Mouse (Mus musculus): ENCODE data around the gene Hdac1.

The Hdac1 gene

GRCm38 (mm10) chr4:129511413-129512096 lies 31.0 kb downstream of the Hdac1 start:
- DNase-seq (ENCODE audit: extremely low spot score, low spot score): peak; percentile 40

- no peak for DNase-seq (ENCODE audit: extremely low spot score, low spot score)
Observed at GRCm38 (mm10) chr4:129510723-129511412, 31.6 kb downstream of the Hdac1 start.

- DNase-seq (ENCODE audit: extremely low spot score, low spot score): no peak
Observed at GRCm38 (mm10) chr4:129509650-129510049, 32.9 kb downstream of the Hdac1 start.

GRCm38 (mm10) chr4:129508834-129509600 lies 33.5 kb downstream of the Hdac1 start:
- no peak for DNase-seq (ENCODE audit: extremely low spot score, low spot score)

- DNase-seq (ENCODE audit: extremely low spot score, low spot score): no peak
Observed at GRCm38 (mm10) chr4:129508237-129508515, 34.3 kb downstream of the Hdac1 start.

GRCm38 (mm10) chr4:129507434-129508236 lies 34.9 kb downstream of the Hdac1 start:
- DNase-seq (ENCODE audit: extremely low spot score, low spot score): no peak

- DNase-seq (ENCODE audit: extremely low spot score, low spot score): no peak
Observed at GRCm38 (mm10) chr4:129505511-129505910, 37.0 kb downstream of the Hdac1 start.

- no peak for DNase-seq (ENCODE audit: extremely low spot score, low spot score)
Observed at GRCm38 (mm10) chr4:129502901-129503444, 39.5 kb downstream of the Hdac1 start.

GRCm38 (mm10) chr4:129502327-129502888 lies 40.1 kb downstream of the Hdac1 start:
- no peak for DNase-seq (ENCODE audit: extremely low spot score, low spot score)

- DNase-seq (ENCODE audit: extremely low spot score, low spot score): peak; percentile 97
Observed at GRCm38 (mm10) chr4:129500607-129501566, 41.6 kb downstream of the Hdac1 start.

GRCm38 (mm10) chr4:129500017-129500416 lies 42.5 kb downstream of the Hdac1 start:
- DNase-seq (ENCODE audit: extremely low spot score, low spot score): no peak

GRCm38 (mm10) chr4:129498941-129499340 lies 43.6 kb downstream of the Hdac1 start:
- no peak for DNase-seq (ENCODE audit: extremely low spot score, low spot score)

GRCm38 (mm10) chr4:129496631-129497030 lies 45.9 kb downstream of the Hdac1 start:
- no peak for DNase-seq (ENCODE audit: extremely low spot score, low spot score)

GRCm38 (mm10) chr4:129495672-129496562 lies 46.6 kb downstream of the Hdac1 start:
- DNase-seq (ENCODE audit: extremely low spot score, low spot score): no peak

GRCm38 (mm10) chr4:129494681-129495080 lies 47.8 kb downstream of the Hdac1 start:
- no peak for DNase-seq (ENCODE audit: extremely low spot score, low spot score)

GRCm38 (mm10) chr4:129490972-129491880 lies 51.3 kb downstream of the Hdac1 start, which contains the start of the genes Tssk3 and Fam229a:
Gene Tssk3, minus strand, starts transcription at chr4:129491022.
Gene Fam229a, plus strand, starts transcription at chr4:129491190.
- peak; percentile 47 for DNase-seq (ENCODE audit: extremely low spot score, low spot score)

- no peak for DNase-seq (ENCODE audit: extremely low spot score, low spot score)
Observed at GRCm38 (mm10) chr4:129481090-129481489, 61.4 kb downstream of the Hdac1 start.

GRCm38 (mm10) chr4:129479863-129480262 lies 62.6 kb downstream of the Hdac1 start:
- DNase-seq (ENCODE audit: extremely low spot score, low spot score): no peak

All from neural tube, embryonic 10.5 days (tissue).